Mouse (Mus musculus) cortical plate, adult 2 months (tissue): ENCODE data around the gene Glyctk. TPM values are rescaled to one million over a fixed set of nuclear protein-coding genes. Genes with fewer than 3 reads are reported as not detected.

Experiments
- H3K27ac ChIP-seq: fragments of 200-500 bp; 2 replicates; pipeline ENCODE4 v1.5.1; 2012; ENCODE audit warnings: low read length, control low read depth, inconsistent platforms; ENCODE audit not compliant: insufficient read depth
- H3K4me1 ChIP-seq: fragments of 200-500 bp; 2 replicates; pipeline ENCODE4 v1.6.1; 2011; ENCODE audit warnings: low read length; ENCODE audit not compliant: control insufficient read depth, insufficient read depth
- H3K4me3 ChIP-seq: fragments of 200-500 bp; 2 replicates; pipeline ENCODE4 v1.5.1; 2011; ENCODE audit warnings: mild to moderate bottlenecking, low read length, control low read depth; ENCODE audit not compliant: insufficient read depth
- CTCF ChIP-seq: fragments of 200-500 bp; IDR thresholded peaks from 2 replicates; pipeline ENCODE4 v1.5.1; 2011; ENCODE audit warnings: mild to moderate bottlenecking, control low read depth, low read length; ENCODE audit not compliant: insufficient read depth; ENCODE audit errors: extremely low read depth
- POLR2A ChIP-seq: fragments of 200-500 bp; IDR thresholded peaks from 2 replicates; pipeline ENCODE4 v1.6.1; 2011; ENCODE audit warnings: mild to moderate bottlenecking, low read length, control low read depth; ENCODE audit not compliant: insufficient read depth; ENCODE audit errors: extremely low read depth
- polyA plus RNA-seq: library from polyadenylated mRNA; depleted of rRNA; stranded (reverse); fragments of >200 nt; gene quantifications from 2 replicates; pipeline ENCODE4 v1.2.3, GENCODE M21; 2012

The Glyctk gene
- polyA plus RNA-seq, 1 experiment, result 3.1 TPM

- TF ChIP-seq POLR2A (no peak), CTCF (peak; percentile 38)
- Histone ChIP-seq H3K27ac (no peak overlapping the region), H3K4me1 (no peaks in the 10 kb centered on the region), H3K4me3 (no peak overlapping the region)
These were observed 1.5 kb downstream of the Glyctk start for GRCm38 (mm10) chr9:106156419-106156818.

GRCm38 (mm10) chr9:106154106-106154505 is 3.8 kb downstream of the Glyctk start:
- H3K4me1 ChIP-seq, result no peaks in the 10 kb centered on the region
- no peak overlapping the region for H3K4me3 ChIP-seq
- no peak overlapping the region for H3K27ac ChIP-seq
- no peak for TF ChIP-seq POLR2A
- TF ChIP-seq CTCF, result no peak

GRCm38 (mm10) chr9:106149399-106149754 is 8.6 kb downstream of the Glyctk start:
- TF ChIP-seq POLR2A (no peak), CTCF (no peak)
- H3K27ac ChIP-seq, result no peak overlapping the region
- peak overlapping the region; percentile 1; the same call in 1 of the 2 replicates for H3K4me3 ChIP-seq
- no peaks in the 10 kb centered on the region for H3K4me1 ChIP-seq

- Histone ChIP-seq H3K4me3 (peak overlapping the region; percentile 1; the same call in 1 of the 2 replicates), H3K27ac (no peak overlapping the region), H3K4me1 (peaks cover 2% of the 10 kb centered on the region; the same call in 1 of the 2 replicates)
- TF ChIP-seq CTCF, result no peak
- no peak for TF ChIP-seq POLR2A
These were observed 9.2 kb downstream of the Glyctk start for GRCm38 (mm10) chr9:106148541-106149398.

GRCm38 (mm10) chr9:106147851-106148431 is 10.0 kb downstream of the Glyctk start:
- peak overlapping the region; percentile 1; the same call in 1 of the 2 replicates for H3K4me3 ChIP-seq

GRCm38 (mm10) chr9:106147281-106147680 is 10.7 kb downstream of the Glyctk start:
- no peak overlapping the region for H3K4me3 ChIP-seq
- H3K27ac ChIP-seq, result no peak overlapping the region
- TF ChIP-seq POLR2A (no peak), CTCF (no peak)
- H3K4me1 ChIP-seq, result peaks cover 2% of the 10 kb centered on the region; the same call in 1 of the 2 replicates

More at GRCm38 (mm10) chr9:106147851-106148431, 10.0 kb downstream of the Glyctk start:
- TF ChIP-seq CTCF (no peak), POLR2A (no peak)
- peaks cover 2% of the 10 kb centered on the region; the same call in 1 of the 2 replicates for H3K4me1 ChIP-seq
- no peak overlapping the region for H3K27ac ChIP-seq

- no peak for TF ChIP-seq CTCF
- TF ChIP-seq POLR2A, result no peak
- Histone ChIP-seq H3K27ac (no peak overlapping the region), H3K4me1 (peaks cover 2% of the 10 kb centered on the region; the same call in 1 of the 2 replicates), H3K4me3 (no peak overlapping the region)
These were observed 12.4 kb downstream of the Glyctk start for GRCm38 (mm10) chr9:106145582-106145981.

- Histone ChIP-seq H3K27ac (no peak overlapping the region), H3K4me3 (no peak overlapping the region), H3K4me1 (peaks cover 2% of the 10 kb centered on the region; the same call in 1 of the 2 replicates)
- no peak for TF ChIP-seq CTCF
- TF ChIP-seq POLR2A, result no peak
These were observed 13.8 kb downstream of the Glyctk start for GRCm38 (mm10) chr9:106144176-106144575.

- H3K27ac ChIP-seq, result no peak overlapping the region
- TF ChIP-seq CTCF, result no peak
- no peak for TF ChIP-seq POLR2A
- peaks cover 2% of the 10 kb centered on the region; the same call in 1 of the 2 replicates for H3K4me1 ChIP-seq
- no peak overlapping the region for H3K4me3 ChIP-seq
These were observed 16.0 kb downstream of the Glyctk start for GRCm38 (mm10) chr9:106141955-106142354.

- Histone ChIP-seq H3K27ac (no peak overlapping the region), H3K4me3 (no peak overlapping the region), H3K4me1 (peaks cover 2% of the 10 kb centered on the region; the same call in 1 of the 2 replicates)
- TF ChIP-seq POLR2A, result no peak
- no peak for TF ChIP-seq CTCF
These were observed 18.2 kb downstream of the Glyctk start for GRCm38 (mm10) chr9:106139763-106140162.

GRCm38 (mm10) chr9:106137671-106138216 is 20.2 kb downstream of the Glyctk start:
- Histone ChIP-seq H3K4me3 (no peak overlapping the region), H3K4me1 (no peaks in the 10 kb centered on the region), H3K27ac (no peak overlapping the region)
- no peak for TF ChIP-seq POLR2A
- no peak for TF ChIP-seq CTCF
